In genomic region chr4:143350047-143351015, GRCm38 (mm10) we compare ENCODE assay signal across 10 mouse cellular contexts. TPM values are rescaled to one million over a fixed set of nuclear protein-coding genes. Genes with fewer than 3 reads are reported as not detected.
DNase-seq lines count a peak whose midpoint lies in the region; ATAC-seq lines count a peak whose summit lies in the region.
"Had no signal": no experiment of that assay in that cellular context is flagged by ENCODE, and none has a peak within 500 bp of the region (broad histone marks: within the 10 kb centered on the region; RNA-seq: fewer than 3 reads in every experiment).

No protein-coding gene starts in this region.

- no peak for ATAC-seq in heart, embryonic 13.5 days (ENCODE audit: extremely low read depth, insufficient number of reproducible peaks, low FRiP score, low TSS enrichment)
- no peak for ATAC-seq in embryonic facial prominence, embryonic 13.5 days (ENCODE audit: insufficient number of reproducible peaks, insufficient read depth, low FRiP score, low TSS enrichment, low read depth)

- H3K9ac ChIP-seq in heart, embryonic 13.5 days = peak overlapping the region; percentile 74
- peak overlapping the region; percentile 64 for H3K9ac ChIP-seq in embryonic facial prominence, embryonic 13.5 days

- H3K4me1 ChIP-seq in heart, embryonic 13.5 days = peaks cover 23% of the 10 kb centered on the region
- H3K4me1 ChIP-seq in embryonic facial prominence, embryonic 13.5 days = peaks cover 22% of the 10 kb centered on the region
- H3K4me1 ChIP-seq in limb, embryonic 10.5 days = peaks cover 21% of the 10 kb centered on the region

- no peak overlapping the region for H3K27ac ChIP-seq in heart, embryonic 13.5 days (replicated peaks)
- no peak overlapping the region for H3K27ac ChIP-seq in embryonic facial prominence, embryonic 13.5 days
- peak overlapping the region; percentile 74 for H3K27ac ChIP-seq in limb, embryonic 10.5 days

- peak overlapping the region; percentile 61 for H3K4me3 ChIP-seq in heart, embryonic 13.5 days
- peak overlapping the region; percentile 52 for H3K4me3 ChIP-seq in embryonic facial prominence, embryonic 13.5 days
- peak overlapping the region; percentile 66 for H3K4me3 ChIP-seq in limb, embryonic 10.5 days

- no peak for DNase-seq in heart, postnatal 4 days
- peak; percentile 35 for DNase-seq in R1 (ENCODE audit: low read depth, low spot score)
- DNase-seq in limb, embryonic 10.5 days (ENCODE audit: low spot score) = peak; percentile 60
- peak; percentile 19 for DNase-seq in skeletal muscle tissue, adult 2 months (ENCODE audit: low read depth, low spot score)
- no peak for DNase-seq in spleen, adult 12 weeks (ENCODE audit: low spot score)
- DNase-seq in B cell, adult 2 months = no peak

- H3K36me3 ChIP-seq in heart, embryonic 13.5 days = no peaks in the 10 kb centered on the region
- no peaks in the 10 kb centered on the region for H3K36me3 ChIP-seq in embryonic facial prominence, embryonic 13.5 days
- no peaks in the 10 kb centered on the region for H3K36me3 ChIP-seq in limb, embryonic 10.5 days

- peak overlapping the region; percentile 98 for H3K4me2 ChIP-seq in heart, embryonic 13.5 days
- peak overlapping the region; percentile 96 for H3K4me2 ChIP-seq in embryonic facial prominence, embryonic 13.5 days

- WGBS in heart, embryonic 13.5 days = 2% methylated on average over 72 of the region's 72 CpGs
- 3% methylated on average over 72 of the region's 72 CpGs for WGBS in embryonic facial prominence, embryonic 13.5 days
- 3% methylated on average over 72 of the region's 72 CpGs for WGBS in limb, embryonic 10.5 days

- no peaks in the 10 kb centered on the region for H3K9me3 ChIP-seq in heart, embryonic 13.5 days
- H3K9me3 ChIP-seq in embryonic facial prominence, embryonic 13.5 days = no peaks in the 10 kb centered on the region
- no peaks in the 10 kb centered on the region for H3K9me3 ChIP-seq in limb, embryonic 10.5 days (replicated peaks)

- peaks cover 64% of the 10 kb centered on the region for H3K27me3 ChIP-seq in heart, embryonic 13.5 days (replicated peaks)
- H3K27me3 ChIP-seq in embryonic facial prominence, embryonic 13.5 days = peaks cover 63% of the 10 kb centered on the region
- H3K27me3 ChIP-seq in limb, embryonic 10.5 days (ENCODE audit: low read depth, poor library complexity, severe bottlenecking) = peaks cover 65% of the 10 kb centered on the region

RNA-seq across cellular contexts. Expression of gene Lrrc38, which starts 0.8 kb away (rescaled TPM):
- 0.17 and 0.40 TPM in 2 replicates for polyA plus RNA-seq in heart, embryonic 13.5 days (2015; fragmentation: Nextera tagmentation; extraction: Ambion mirVana)
- under 1 TPM; 0.29 to 0.33 TPM for total RNA-seq in heart, postnatal 4 days (2021)
- polyA plus RNA-seq in embryonic facial prominence, embryonic 13.5 days (2015; fragmentation: Nextera tagmentation; extraction: Ambion mirVana) = not detected in 2 replicates
- polyA plus RNA-seq in limb, embryonic 10.5 days (2016; fragmentation: Nextera tagmentation; extraction: Ambion mirVana) = 0.08 and 0.14 TPM in 2 replicates
- total RNA-seq: MEL had no signal
- polyA plus RNA-seq: gonadal fat pad, adult 2 months had no signal

RNA-seq across cellular contexts. Expression of gene Pramel1, which starts 43.9 kb away (rescaled TPM):
- polyA plus RNA-seq in heart, embryonic 13.5 days (2015; fragmentation: Nextera tagmentation; extraction: Ambion mirVana) = not detected in 2 replicates
- not detected for total RNA-seq in heart, postnatal 4 days (2021)
- not detected in 2 replicates for polyA plus RNA-seq in embryonic facial prominence, embryonic 13.5 days (2015; fragmentation: Nextera tagmentation; extraction: Ambion mirVana)
- not detected in 2 replicates for polyA plus RNA-seq in limb, embryonic 10.5 days (2016; fragmentation: Nextera tagmentation; extraction: Ambion mirVana)
- total RNA-seq: MEL had no signal
- polyA plus RNA-seq: gonadal fat pad, adult 2 months had no signal

RNA-seq across cellular contexts. Expression of gene Pdpn, which starts 51.0 kb away (rescaled TPM):
- 25.4 and 28.0 TPM in 2 replicates for polyA plus RNA-seq in heart, embryonic 13.5 days (2015; fragmentation: Nextera tagmentation; extraction: Ambion mirVana)
- total RNA-seq in heart, postnatal 4 days (2021) = 10 to 100 TPM; 13.0 to 14.3 TPM
- polyA plus RNA-seq in embryonic facial prominence, embryonic 13.5 days (2015; fragmentation: Nextera tagmentation; extraction: Ambion mirVana) = 31.1 and 39.6 TPM in 2 replicates
- polyA plus RNA-seq in limb, embryonic 10.5 days (2016; fragmentation: Nextera tagmentation; extraction: Ambion mirVana) = 20.0 and 25.8 TPM in 2 replicates
- total RNA-seq: MEL had no signal

Comparison
In these comparisons a context has a peak if more than half of its experiments do, and no peak if none do; other contexts are left out.
1. DNase-seq: peak in R1 (single experiment), limb, embryonic 10.5 days (single experiment) and skeletal muscle tissue, adult 2 months (single experiment); none in heart, postnatal 4 days (single experiment), spleen, adult 12 weeks (single experiment) and B cell, adult 2 months (0 of 2).
2. Peak in every context shown above with its lines, with median percentiles within 50 percentile points of each other: H3K4me3 ChIP-seq.